ENCODE assay signal across 25 mouse cellular contexts in the genomic region with DNA sequence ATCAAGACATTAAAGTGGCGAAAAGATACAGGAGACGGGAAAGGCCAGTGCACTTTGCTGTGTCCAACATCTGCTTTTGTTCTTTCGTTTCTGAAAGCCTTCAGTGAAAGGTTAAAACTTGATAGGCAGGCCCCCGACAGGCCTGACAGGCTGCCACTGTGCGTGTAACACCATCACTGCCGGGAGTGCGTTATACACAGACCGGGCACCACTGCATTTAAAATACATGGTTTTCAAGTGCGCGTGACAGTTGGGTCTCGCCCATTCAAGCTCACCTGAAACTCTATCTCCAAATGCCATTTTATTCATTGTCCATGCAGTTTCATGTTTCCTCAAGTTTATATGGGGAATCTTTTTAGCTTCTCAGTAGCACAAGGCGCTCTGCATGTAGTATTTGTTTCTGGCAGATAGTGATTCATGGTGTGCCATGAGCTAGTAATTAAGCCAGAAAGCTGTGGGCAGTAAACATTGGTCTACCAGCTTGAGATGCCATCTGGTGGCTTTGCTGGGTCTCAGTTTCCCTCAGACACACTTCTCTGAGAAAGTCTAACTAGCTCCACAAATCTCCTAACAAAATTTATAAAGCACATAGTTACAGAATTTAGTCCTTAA.
A peak's percentile ranks its signal among the peaks of the same experiment; 100 is the strongest.
DNase-seq lines count a peak whose midpoint lies in the region; ATAC-seq and TF ChIP-seq lines count a peak whose summit lies in the region.
"Had no signal": no experiment of that assay in that cellular context is flagged by ENCODE, and none has a peak within 500 bp of the region (broad histone marks: within the 10 kb centered on the region; RNA-seq: fewer than 3 reads in every experiment).

No protein-coding gene starts in this region.

- TF ChIP-seq CTCF in midbrain, postnatal 0 days (IDR thresholded peaks at IDR 0.05): no peak

- no peaks in the 10 kb centered on the region for H3K36me3 ChIP-seq in midbrain, postnatal 0 days (ENCODE audit: insufficient read depth, low read length)
- no peaks in the 10 kb centered on the region for H3K36me3 ChIP-seq in midbrain, embryonic 15.5 days (replicated peaks)
- no peaks in the 10 kb centered on the region for H3K36me3 ChIP-seq in embryonic facial prominence, embryonic 11.5 days (replicated peaks; ENCODE audit: control insufficient read depth, insufficient read depth, low read depth, low read length)
- H3K36me3 ChIP-seq: embryonic facial prominence, embryonic 15.5 days; G1E; liver, embryonic 12.5 days had no signal

- H3K4me1 ChIP-seq in midbrain, postnatal 0 days (ENCODE audit: insufficient read depth, low read length): no peaks in the 10 kb centered on the region
- H3K4me1 ChIP-seq in midbrain, embryonic 15.5 days: no peaks in the 10 kb centered on the region
- no peaks in the 10 kb centered on the region for H3K4me1 ChIP-seq in embryonic facial prominence, embryonic 11.5 days (ENCODE audit: control insufficient read depth, insufficient read depth, low read length)
- H3K4me1 ChIP-seq: embryonic facial prominence, embryonic 15.5 days; liver, embryonic 12.5 days had no signal

- no peak overlapping the region for H3K27ac ChIP-seq in midbrain, postnatal 0 days (ENCODE audit: low read depth, low read length)
- H3K27ac ChIP-seq in midbrain, embryonic 15.5 days: no peak overlapping the region
- no peak overlapping the region; the same call in 1 of the 2 replicates for H3K27ac ChIP-seq in embryonic facial prominence, embryonic 11.5 days (replicated peaks; ENCODE audit: low read depth, low read length)
- H3K27ac ChIP-seq: embryonic facial prominence, embryonic 15.5 days; layer of hippocampus, adult 2 months; limb, embryonic 13.5 days; liver, embryonic 12.5 days had no signal

- no peak overlapping the region for H3K9ac ChIP-seq in midbrain, postnatal 0 days (replicated peaks; ENCODE audit: low read length, poor library complexity, severe bottlenecking)
- H3K9ac ChIP-seq in midbrain, embryonic 15.5 days: no peak overlapping the region
- H3K9ac ChIP-seq in embryonic facial prominence, embryonic 11.5 days (replicated peaks; ENCODE audit: low read length): no peak overlapping the region
- H3K9ac ChIP-seq: embryonic facial prominence, embryonic 15.5 days; limb, embryonic 13.5 days; liver, embryonic 12.5 days had no signal

- 91% methylated on average over 12 of the region's 12 CpGs for WGBS in midbrain, postnatal 0 days
- 89% methylated on average over 12 of the region's 12 CpGs for WGBS in midbrain, embryonic 15.5 days
- 54% methylated on average over 12 of the region's 12 CpGs for WGBS in embryonic facial prominence, embryonic 11.5 days

- H3K9me3 ChIP-seq in midbrain, postnatal 0 days (ENCODE audit: low read length): no peaks in the 10 kb centered on the region
- no peaks in the 10 kb centered on the region for H3K9me3 ChIP-seq in midbrain, embryonic 15.5 days
- no peaks in the 10 kb centered on the region for H3K9me3 ChIP-seq in embryonic facial prominence, embryonic 11.5 days (replicated peaks; ENCODE audit: control insufficient read depth, low read length)
- H3K9me3 ChIP-seq: embryonic facial prominence, embryonic 15.5 days; G1E; limb, embryonic 13.5 days; liver, embryonic 12.5 days had no signal

- H3K4me2 ChIP-seq in midbrain, postnatal 0 days (ENCODE audit: low read depth, low read length, poor library complexity, severe bottlenecking): no peak overlapping the region
- H3K4me2 ChIP-seq in midbrain, embryonic 15.5 days: no peak overlapping the region
- H3K4me2 ChIP-seq in embryonic facial prominence, embryonic 11.5 days (ENCODE audit: low read depth, low read length): no peak overlapping the region
- H3K4me2 ChIP-seq: embryonic facial prominence, embryonic 15.5 days; heart, embryonic 11.5 days; limb, embryonic 13.5 days; liver, embryonic 12.5 days; midbrain, embryonic 11.5 days had no signal

- no peak overlapping the region for H3K4me3 ChIP-seq in midbrain, postnatal 0 days (ENCODE audit: low read depth, low read length)
- no peak overlapping the region for H3K4me3 ChIP-seq in midbrain, embryonic 15.5 days
- H3K4me3 ChIP-seq in embryonic facial prominence, embryonic 11.5 days (ENCODE audit: low read depth, low read length): no peak overlapping the region
- H3K4me3 ChIP-seq: embryonic facial prominence, embryonic 15.5 days; layer of hippocampus, adult 2 months; limb, embryonic 13.5 days; liver, embryonic 12.5 days had no signal

- no peaks in the 10 kb centered on the region for H3K27me3 ChIP-seq in midbrain, postnatal 0 days (ENCODE audit: insufficient read depth, low read length)
- no peaks in the 10 kb centered on the region for H3K27me3 ChIP-seq in midbrain, embryonic 15.5 days (replicated peaks)
- no peaks in the 10 kb centered on the region for H3K27me3 ChIP-seq in embryonic facial prominence, embryonic 11.5 days (ENCODE audit: control insufficient read depth, insufficient read depth, low read length)
- H3K27me3 ChIP-seq: CH12.LX; embryonic facial prominence, embryonic 15.5 days; limb, embryonic 13.5 days; liver, embryonic 12.5 days had no signal

- ATAC-seq in midbrain, postnatal 0 days (ENCODE audit: low FRiP score): no peak
- ATAC-seq in midbrain, embryonic 15.5 days (replicated peaks): no peak
- ATAC-seq in embryonic facial prominence, embryonic 11.5 days (replicated peaks; ENCODE audit: insufficient number of reproducible peaks, low FRiP score, low TSS enrichment, low read depth): no peak; the same call in 1 of the 2 replicates
- ATAC-seq in frontal cortex, adult (ENCODE audit: low TSS enrichment): no peak
- ATAC-seq: activated CD4-positive, CD25-positive, alpha-beta regulatory T cell, adult 4 months; forebrain, embryonic 14.5 days; liver, embryonic 12.5 days had no signal

- peak; percentile 21 for DNase-seq in cerebellum, adult 9-11 months
- DNase-seq in cerebellum, postnatal 4 days (ENCODE audit: low spot score in 2 of 2): no peak
- DNase-seq in midbrain, postnatal 0 days (ENCODE audit: low spot score): peak; percentile 2
- peak; percentile 37 for DNase-seq in embryonic facial prominence, embryonic 11.5 days (ENCODE audit: low spot score)
- DNase-seq in urinary bladder, postnatal 4 days (ENCODE audit: low spot score in 2 of 2): no peak
- DNase-seq: adrenal gland, adult 8-10 months; gastrocnemius, postnatal 10 days; kidney, adult 11 months; kidney, postnatal 10 days; lung, adult 18-20 months; lung, postnatal 14 days; right cerebral cortex, postnatal 14 days; spleen, adult 18-20 months had no signal

Comparison
In these comparisons a context has a peak if more than half of its experiments do, and no peak if none do; other contexts are left out.
1. DNase-seq: peak in cerebellum, adult 9-11 months (single experiment), midbrain, postnatal 0 days (single experiment) and embryonic facial prominence, embryonic 11.5 days (single experiment); none in cerebellum, postnatal 4 days (0 of 2) and urinary bladder, postnatal 4 days (0 of 2).